Mouse (Mus musculus) intestine, postnatal 0 days (tissue): ENCODE data around the gene Grin2b. TPM values are rescaled to one million over a fixed set of nuclear protein-coding genes. Genes with fewer than 3 reads are reported as not detected.
A peak's percentile ranks its signal among the peaks of the same experiment; 100 is the strongest.
"Not testable (repeated sequence)": the region's sequence is repeated elsewhere in the genome, so short reads cannot be mapped to it uniquely, and the experiment has no call there.

Experiments used
- ATAC-seq: fragments of 200-750 bp; cut with Nextera tagmentation; 2 replicates; pipeline ENCODE4 v1.8.0; 2017; ENCODE audit warnings: mild to moderate bottlenecking, moderate TSS enrichment, moderate library complexity
- H3K27ac ChIP-seq: fragments of 300-500 bp; sonication (generic); 2 replicates; pipeline ENCODE4 v1.5.1; 2014; ENCODE audit warnings: mild to moderate bottlenecking, low read depth, low read length, moderate library complexity
- H3K27me3 ChIP-seq: fragments of 300-500 bp; sonication (generic); replicated peaks from 2 replicates; pipeline ENCODE4 v1.6.1; 2014; ENCODE audit warnings: low read length, mixed read lengths; ENCODE audit not compliant: control insufficient read depth, insufficient read depth
- H3K36me3 ChIP-seq: fragments of 300-500 bp; sonication (generic); 2 replicates; pipeline ENCODE4 v1.6.1; 2014; ENCODE audit warnings: mild to moderate bottlenecking, moderate library complexity; ENCODE audit not compliant: control insufficient read depth, insufficient read depth
- H3K4me1 ChIP-seq: fragments of 300-500 bp; sonication (generic); replicated peaks from 2 replicates; pipeline ENCODE4 v1.6.1; 2014; ENCODE audit warnings: antibody characterized with exemption, low read length, mixed read lengths; ENCODE audit not compliant: control insufficient read depth, insufficient read depth
- H3K4me2 ChIP-seq: fragments of 300-500 bp; sonication (generic); replicated peaks from 2 replicates; pipeline ENCODE4 v1.6.1; 2014; ENCODE audit warnings: low read depth, mild to moderate bottlenecking, moderate library complexity
- H3K4me3 ChIP-seq: fragments of 300-500 bp; sonication (generic); 2 replicates; pipeline ENCODE4 v1.5.1; 2014; ENCODE audit warnings: low read depth, low read length
- H3K9ac ChIP-seq: fragments of 300-500 bp; sonication (generic); 2 replicates; pipeline ENCODE4 v1.6.1; 2014; ENCODE audit warnings: mild to moderate bottlenecking, low read depth, low read length
- H3K9me3 ChIP-seq: fragments of 300-500 bp; sonication (generic); 2 replicates; pipeline ENCODE4 v1.6.1; 2016; ENCODE audit warnings: mixed run types; ENCODE audit not compliant: control insufficient read depth
- CTCF ChIP-seq: sonication (generic); IDR thresholded peaks from 2 replicates; pipeline ENCODE4 v1.5.1; 2016; ENCODE audit warnings: low read depth, mild to moderate bottlenecking, control low read depth, antibody characterized with exemption, moderate library complexity
- WGBS: fragments of 180-500 bp; shearing (Covaris S2); extraction: QIAGEN DNeasy Blood & Tissue Kit; methylation state at CpG from one replicate; pipeline ENCODE4 v1.1.7; 2014; 5-methylcytosine and 5-hydroxymethylcytosine counted together
- polyA plus RNA-seq: library from polyadenylated mRNA; unstranded; fragments of >200 nt; fragmentation: Nextera tagmentation; extraction: Ambion mirVana; gene quantifications from 2 replicates; pipeline ENCODE4 v1.2.1, GENCODE M21; 2015

Grin2b gene
- polyA plus RNA-seq, 1 experiment from 2014 or later: not detected

- H3K4me2 ChIP-seq: no peak overlapping the region
- no peaks in the 10 kb centered on the region for H3K4me1 ChIP-seq
- no peak overlapping the region for H3K4me3 ChIP-seq
- H3K9me3 ChIP-seq: no peaks in the 10 kb centered on the region
- no peaks in the 10 kb centered on the region for H3K36me3 ChIP-seq
- no peak for TF ChIP-seq CTCF
- no peak overlapping the region for H3K27ac ChIP-seq
- H3K9ac ChIP-seq: no peak overlapping the region
- ATAC-seq: no peak
- WGBS: 23% methylated on average over 2 of the region's 2 CpGs
- no peaks in the 10 kb centered on the region for H3K27me3 ChIP-seq
Observed at GRCm38 (mm10) chr6:135703655-135704054, 469.7 kb downstream of the Grin2b start.

GRCm38 (mm10) chr6:135701361-135701760 lies 471.9 kb downstream of the Grin2b start:
- H3K4me3 ChIP-seq: no peak overlapping the region
- no peak for ATAC-seq
- 74% methylated on average over 3 of the region's 3 CpGs for WGBS
- no peaks in the 10 kb centered on the region for H3K9me3 ChIP-seq
- H3K4me2 ChIP-seq: no peak overlapping the region
- no peaks in the 10 kb centered on the region for H3K4me1 ChIP-seq
- H3K9ac ChIP-seq: no peak overlapping the region
- H3K36me3 ChIP-seq: no peaks in the 10 kb centered on the region
- no peak overlapping the region for H3K27ac ChIP-seq
- TF ChIP-seq CTCF: no peak
- no peaks in the 10 kb centered on the region for H3K27me3 ChIP-seq

- peak; percentile 23 for TF ChIP-seq CTCF
- no peaks in the 10 kb centered on the region for H3K4me1 ChIP-seq
- H3K9ac ChIP-seq: no peak overlapping the region
- no peaks in the 10 kb centered on the region for H3K36me3 ChIP-seq
- no peaks in the 10 kb centered on the region for H3K27me3 ChIP-seq
- no peak overlapping the region for H3K4me2 ChIP-seq
- no peaks in the 10 kb centered on the region for H3K9me3 ChIP-seq
- WGBS: 64% methylated on average over 12 of the region's 12 CpGs
- no peak overlapping the region for H3K4me3 ChIP-seq
- no peak for ATAC-seq
- no peak overlapping the region for H3K27ac ChIP-seq
Observed at GRCm38 (mm10) chr6:135700717-135701345, 472.5 kb downstream of the Grin2b start.

GRCm38 (mm10) chr6:135692533-135692932 lies 480.8 kb downstream of the Grin2b start:
- Histone ChIP-seq H3K27ac (no peak overlapping the region), H3K4me2 (no peak overlapping the region), H3K9ac (no peak overlapping the region), H3K9me3 (no peaks in the 10 kb centered on the region), H3K4me3 (no peak overlapping the region), H3K27me3 (no peaks in the 10 kb centered on the region), H3K36me3 (no peaks in the 10 kb centered on the region), H3K4me1 (no peaks in the 10 kb centered on the region)
- ATAC-seq: no peak
- 63% methylated on average over 9 of the region's 9 CpGs for WGBS
- TF ChIP-seq CTCF: no peak

- Histone ChIP-seq H3K27me3 (no peaks in the 10 kb centered on the region), H3K4me2 (no peak overlapping the region), H3K4me3 (no peak overlapping the region), H3K4me1 (no peaks in the 10 kb centered on the region), H3K9ac (no peak overlapping the region), H3K27ac (no peak overlapping the region), H3K9me3 (no peaks in the 10 kb centered on the region), H3K36me3 (no peaks in the 10 kb centered on the region)
- peak; percentile 39 for TF ChIP-seq CTCF
- whole genome bisulfite sequencing: 90% methylated on average over 7 of the region's 7 CpGs
- ATAC-seq: no peak
Observed at GRCm38 (mm10) chr6:135691561-135691960, 481.8 kb downstream of the Grin2b start.

- Histone ChIP-seq H3K27me3 (no peaks in the 10 kb centered on the region), H3K36me3 (no peaks in the 10 kb centered on the region), H3K4me3 (no peak overlapping the region), H3K27ac (no peak overlapping the region), H3K9ac (no peak overlapping the region), H3K4me1 (no peaks in the 10 kb centered on the region), H3K4me2 (no peak overlapping the region), H3K9me3 (no peaks in the 10 kb centered on the region)
- no peak for ATAC-seq
- TF ChIP-seq CTCF: no peak
- 65% methylated on average over 9 of the region's 9 CpGs for WGBS
Observed at GRCm38 (mm10) chr6:135687926-135688325, 485.4 kb downstream of the Grin2b start.

- no peak for TF ChIP-seq CTCF
- Histone ChIP-seq H3K9ac (no peak overlapping the region), H3K27ac (no peak overlapping the region), H3K9me3 (no peaks in the 10 kb centered on the region), H3K4me3 (no peak overlapping the region), H3K4me2 (no peak overlapping the region), H3K4me1 (no peaks in the 10 kb centered on the region), H3K36me3 (no peaks in the 10 kb centered on the region), H3K27me3 (no peaks in the 10 kb centered on the region)
- WGBS: 74% methylated on average over 2 of the region's 2 CpGs
- ATAC-seq: no peak
Observed at GRCm38 (mm10) chr6:135684206-135684605, 489.1 kb downstream of the Grin2b start.

- not testable (repeated sequence) for H3K36me3 ChIP-seq, ATAC-seq, H3K4me1 ChIP-seq, H3K27ac ChIP-seq, H3K9ac ChIP-seq, H3K4me3 ChIP-seq, H3K27me3 ChIP-seq, H3K9me3 ChIP-seq, H3K4me2 ChIP-seq
- 88% methylated on average over 4 of the region's 4 CpGs for whole genome bisulfite sequencing
Observed at GRCm38 (mm10) chr6:135681423-135681822, 491.9 kb downstream of the Grin2b start.
